In the genomic region with DNA sequence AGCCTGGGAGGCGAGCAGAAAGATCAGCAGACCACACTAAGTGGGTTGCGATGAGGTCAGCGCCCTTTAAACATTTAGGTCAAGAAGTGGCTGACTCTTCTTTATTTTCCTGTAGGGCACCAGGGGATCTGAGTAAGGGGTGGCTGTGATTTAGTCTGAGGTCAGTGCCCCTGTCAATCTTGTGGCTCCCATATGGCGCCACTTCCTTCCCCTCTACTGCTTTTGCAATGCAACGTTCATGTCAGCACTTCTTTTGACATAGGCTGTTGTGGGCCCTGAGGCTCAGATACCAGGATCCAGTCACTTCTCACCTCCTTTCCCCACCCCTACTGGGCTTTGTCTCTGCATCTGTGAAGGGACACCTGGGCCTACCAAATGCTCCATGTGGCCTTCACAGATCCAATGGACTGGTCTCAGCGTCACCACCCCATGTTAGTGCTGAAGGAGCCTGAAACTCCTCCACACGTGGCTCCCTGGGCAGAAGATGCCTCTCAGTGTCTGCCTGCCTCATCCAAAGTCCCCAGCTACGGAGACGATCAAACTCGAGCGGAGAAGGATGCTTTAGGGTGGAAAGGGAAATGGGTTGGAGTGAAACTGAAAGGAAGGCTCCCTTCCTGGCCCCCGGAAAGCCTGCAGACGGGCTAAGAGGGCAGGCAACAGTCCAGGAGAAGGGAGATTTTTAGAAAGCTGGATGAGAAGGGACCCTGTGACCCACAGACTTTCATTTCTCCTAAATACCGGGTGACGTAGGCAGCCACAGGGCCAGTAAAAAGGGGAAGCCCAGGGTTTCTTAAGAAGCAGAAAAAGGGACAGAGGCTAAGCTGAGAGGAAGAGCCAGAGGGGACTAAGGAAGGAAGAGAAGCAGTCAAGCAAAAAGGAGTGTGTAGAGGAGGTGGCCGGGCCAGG, we compare ENCODE assay signal across 9 mouse cellular contexts. TPM values are rescaled to one million over a fixed set of nuclear protein-coding genes. Genes with fewer than 3 reads are reported as not detected.
DNase-seq lines count a peak whose midpoint lies in the region; ATAC-seq lines count a peak whose summit lies in the region.
"Had no signal": no experiment of that assay in that cellular context is flagged by ENCODE, and none has a peak within 500 bp of the region (broad histone marks: within the 10 kb centered on the region; RNA-seq: fewer than 3 reads in every experiment).

No protein-coding gene starts in this region.

- H3K27me3 ChIP-seq in heart, embryonic 11.5 days (ENCODE audit: control insufficient read depth, insufficient read depth, low read length), result peaks cover 4% of the 10 kb centered on the region; the same call in 1 of the 2 replicates
- no peaks in the 10 kb centered on the region for H3K27me3 ChIP-seq in neural tube, embryonic 15.5 days (replicated peaks)
- H3K27me3 ChIP-seq: hindbrain, embryonic 15.5 days had no signal

- peak; percentile 98 for DNase-seq in heart, adult 11 months
- DNase-seq in embryo, embryonic 11 days, result peak; percentile 50
- peak; percentile 33 for DNase-seq in kidney, postnatal 14 days
- DNase-seq in mesoderm, embryonic 11.5 days (ENCODE audit: low read depth, low spot score), result peak; percentile 27
- no peak for DNase-seq in cerebellum, postnatal 4 days (ENCODE audit: low spot score in 2 of 2)
- no peak for DNase-seq in gastrocnemius, postnatal 14 days

- H3K27ac ChIP-seq in heart, embryonic 11.5 days (ENCODE audit: low read depth, low read length), result no peak overlapping the region
- H3K27ac ChIP-seq in neural tube, embryonic 15.5 days (replicated peaks), result no peak overlapping the region
- H3K27ac ChIP-seq: hindbrain, embryonic 15.5 days had no signal

- no peaks in the 10 kb centered on the region for H3K4me1 ChIP-seq in heart, embryonic 11.5 days (ENCODE audit: control insufficient read depth, insufficient read depth, low read length)
- H3K4me1 ChIP-seq in neural tube, embryonic 15.5 days, result peaks cover 9% of the 10 kb centered on the region

- no peak overlapping the region for H3K4me3 ChIP-seq in heart, embryonic 11.5 days (ENCODE audit: low read depth, low read length)
- no peak overlapping the region for H3K4me3 ChIP-seq in neural tube, embryonic 15.5 days (replicated peaks)
- H3K4me3 ChIP-seq: hindbrain, embryonic 15.5 days had no signal

- no peaks in the 10 kb centered on the region for H3K36me3 ChIP-seq in heart, embryonic 11.5 days (ENCODE audit: control insufficient read depth, insufficient read depth, low read length)
- no peaks in the 10 kb centered on the region for H3K36me3 ChIP-seq in neural tube, embryonic 15.5 days
- H3K36me3 ChIP-seq: hindbrain, embryonic 15.5 days had no signal

- no peaks in the 10 kb centered on the region for H3K9me3 ChIP-seq in heart, embryonic 11.5 days (replicated peaks; ENCODE audit: control insufficient read depth, low read length)
- H3K9me3 ChIP-seq in neural tube, embryonic 15.5 days (replicated peaks), result no peaks in the 10 kb centered on the region
- H3K9me3 ChIP-seq: hindbrain, embryonic 15.5 days had no signal

- ATAC-seq in heart, embryonic 11.5 days (replicated peaks; ENCODE audit: insufficient number of reproducible peaks, low FRiP score, low TSS enrichment), result no peak
- no peak for ATAC-seq in neural tube, embryonic 15.5 days (ENCODE audit: low FRiP score)

- no peak overlapping the region for H3K4me2 ChIP-seq in heart, embryonic 11.5 days
- no peak overlapping the region for H3K4me2 ChIP-seq in neural tube, embryonic 15.5 days
- H3K4me2 ChIP-seq: hindbrain, embryonic 15.5 days had no signal

- intact Hi-C loops in gastrocnemius, postnatal 14 days (cut with DNase I; ENCODE audit: low total_unique reads), result no loop called here

- no peak overlapping the region for H3K9ac ChIP-seq in heart, embryonic 11.5 days (ENCODE audit: low read depth, low read length)
- no peak overlapping the region for H3K9ac ChIP-seq in neural tube, embryonic 15.5 days (replicated peaks)
- H3K9ac ChIP-seq: hindbrain, embryonic 15.5 days had no signal

- WGBS in heart, embryonic 11.5 days (ENCODE audit: insufficient replicate concordance), result 45% methylated on average over 16 of the region's 16 CpGs
- 69% methylated on average over 16 of the region's 16 CpGs for WGBS in neural tube, embryonic 15.5 days

RNA-seq across cellular contexts. Expression of gene Slc15a3, which starts 2.4 kb away (rescaled TPM):
- polyA plus RNA-seq in heart, embryonic 11.5 days (2014; fragmentation: Nextera tagmentation; extraction: Ambion mirVana), result 0.19 and 0.31 TPM in 2 replicates
- 0.27 and 0.55 TPM in 2 replicates for polyA plus RNA-seq in neural tube, embryonic 15.5 days (2015; fragmentation: Nextera tagmentation; extraction: Ambion mirVana)
- total RNA-seq in gastrocnemius, postnatal 14 days (2021), result under 1 TPM; 0.22 to 0.35 TPM

RNA-seq across cellular contexts. Expression of gene Cd6, which starts 12.1 kb away (rescaled TPM):
- not detected in 2 replicates for polyA plus RNA-seq in heart, embryonic 11.5 days (2014; fragmentation: Nextera tagmentation; extraction: Ambion mirVana)
- polyA plus RNA-seq in neural tube, embryonic 15.5 days (2015; fragmentation: Nextera tagmentation; extraction: Ambion mirVana), result 0.74 TPM in 1 of 2 replicates, not detected in the other
- not detected for total RNA-seq in gastrocnemius, postnatal 14 days (2021)

RNA-seq across cellular contexts. Expression of gene Tmem132a, which starts 27.8 kb away (rescaled TPM):
- 35.5 and 37.2 TPM in 2 replicates for polyA plus RNA-seq in heart, embryonic 11.5 days (2014; fragmentation: Nextera tagmentation; extraction: Ambion mirVana)
- 141 and 167 TPM in 2 replicates for polyA plus RNA-seq in neural tube, embryonic 15.5 days (2015; fragmentation: Nextera tagmentation; extraction: Ambion mirVana)
- 10 to 100 TPM; 12.9 to 17.3 TPM for total RNA-seq in gastrocnemius, postnatal 14 days (2021)

RNA-seq across cellular contexts. Expression of gene Tmem109, which starts 39.8 kb away (rescaled TPM):
- polyA plus RNA-seq in heart, embryonic 11.5 days (2014; fragmentation: Nextera tagmentation; extraction: Ambion mirVana), result 66.7 and 71.0 TPM in 2 replicates
- 44.5 and 53.6 TPM in 2 replicates for polyA plus RNA-seq in neural tube, embryonic 15.5 days (2015; fragmentation: Nextera tagmentation; extraction: Ambion mirVana)
- total RNA-seq in gastrocnemius, postnatal 14 days (2021), result 100 to 1,000 TPM; 193 to 196 TPM

RNA-seq across cellular contexts. Expression of gene Prpf19, which starts 53.1 kb away (rescaled TPM):
- polyA plus RNA-seq in heart, embryonic 11.5 days (2014; fragmentation: Nextera tagmentation; extraction: Ambion mirVana), result 33.0 and 39.4 TPM in 2 replicates
- polyA plus RNA-seq in neural tube, embryonic 15.5 days (2015; fragmentation: Nextera tagmentation; extraction: Ambion mirVana), result 41.6 and 42.7 TPM in 2 replicates
- 100 to 1,000 TPM; 192 to 194 TPM for total RNA-seq in gastrocnemius, postnatal 14 days (2021)

Comparison
In these comparisons a context has a peak if more than half of its experiments do, and no peak if none do; other contexts are left out.
1. DNase-seq: peak in heart, adult 11 months (single experiment), embryo, embryonic 11 days (single experiment), kidney, postnatal 14 days (single experiment) and mesoderm, embryonic 11.5 days (single experiment); none in cerebellum, postnatal 4 days (0 of 2) and gastrocnemius, postnatal 14 days (single experiment).